8 mouse cellular contexts compared by ENCODE assay signal in genomic region chr12:111809762-111810161, GRCm38 (mm10). TPM values are rescaled to one million over a fixed set of nuclear protein-coding genes. Genes with fewer than 3 reads are reported as not detected.
DNase-seq lines count a peak whose midpoint lies in the region; ATAC-seq lines count a peak whose summit lies in the region.

No protein-coding gene starts in this region.

- peak overlapping the region; percentile 30 for H3K4me2 ChIP-seq in intestine, embryonic 15.5 days (replicated peaks)
- H3K4me2 ChIP-seq in midbrain, embryonic 11.5 days, result no peak overlapping the region

- WGBS in intestine, embryonic 15.5 days, result 1% methylated on average over 9 of the region's 9 CpGs
- WGBS in midbrain, embryonic 11.5 days, result 4% methylated on average over 9 of the region's 9 CpGs

- DNase-seq in adrenal gland, postnatal 10 days, result peak; percentile 92
- peak; percentile 58 for DNase-seq in embryo, embryonic 11.5 days (ENCODE audit: low read depth, low spot score)
- DNase-seq in gastrocnemius, postnatal 36 days, result peak; percentile 75 to 82
- peak; percentile 93 for DNase-seq in left cerebral cortex, postnatal 4 days
- peak; percentile 96 for DNase-seq in midbrain, embryonic 11.5 days (ENCODE audit: low spot score, missing footprints)
- peak; percentile 81 for DNase-seq in skeletal muscle tissue, adult 2 months (ENCODE audit: low read depth, low spot score)

- no peaks in the 10 kb centered on the region for H3K27me3 ChIP-seq in intestine, embryonic 15.5 days (replicated peaks)
- no peaks in the 10 kb centered on the region for H3K27me3 ChIP-seq in midbrain, embryonic 11.5 days (ENCODE audit: control insufficient read depth, insufficient read depth, low read length)

- H3K9me3 ChIP-seq in intestine, embryonic 15.5 days, result no peaks in the 10 kb centered on the region
- H3K9me3 ChIP-seq in midbrain, embryonic 11.5 days (ENCODE audit: control insufficient read depth, low read length), result no peaks in the 10 kb centered on the region

- intact Hi-C loops in gastrocnemius, postnatal 36 days (cut with DNase I), result no loop called here
- intact Hi-C loops in left cerebral cortex, postnatal 4 days (cut with DNase I), result no loop called here

- peaks cover 33% of the 10 kb centered on the region for H3K36me3 ChIP-seq in intestine, embryonic 15.5 days
- peaks cover 13% of the 10 kb centered on the region; the same call in 1 of the 2 replicates for H3K36me3 ChIP-seq in midbrain, embryonic 11.5 days (ENCODE audit: control insufficient read depth, insufficient read depth, low read length)

- peak overlapping the region; percentile 54 for H3K27ac ChIP-seq in intestine, embryonic 15.5 days
- 0 out of 2 replicates have a peak overlapping the region, but pooled peaks have one; percentile 8 for H3K27ac ChIP-seq in midbrain, embryonic 11.5 days (ENCODE audit: low read depth, low read length)

- peak; percentile 59 for ATAC-seq in intestine, embryonic 15.5 days
- ATAC-seq in midbrain, embryonic 11.5 days (ENCODE audit: low FRiP score), result peak; percentile 15
- no peak for ATAC-seq in inflammation-experienced regulatory T-cells, adult 6 months

- peaks cover 22% of the 10 kb centered on the region for H3K4me1 ChIP-seq in intestine, embryonic 15.5 days (replicated peaks)
- H3K4me1 ChIP-seq in midbrain, embryonic 11.5 days (ENCODE audit: control insufficient read depth, insufficient read depth, low read length), result peaks cover 14% of the 10 kb centered on the region

- peak overlapping the region; percentile 11 for H3K9ac ChIP-seq in intestine, embryonic 15.5 days
- no peak overlapping the region for H3K9ac ChIP-seq in midbrain, embryonic 11.5 days (ENCODE audit: low read length)

- no peak overlapping the region for H3K4me3 ChIP-seq in intestine, embryonic 15.5 days (replicated peaks)
- no peak overlapping the region for H3K4me3 ChIP-seq in midbrain, embryonic 11.5 days (ENCODE audit: low read depth, low read length)

RNA-seq across cellular contexts. Expression of gene Xrcc3, which starts 3.9 kb away (rescaled TPM):
- 10 to 100 TPM; 21.4 to 25.7 TPM for total RNA-seq in adrenal gland, postnatal 10 days (2021)
- under 1 TPM; 0.43 to 0.47 TPM for total RNA-seq in gastrocnemius, postnatal 36 days (2021)
- 8.9 and 9.9 TPM in 2 replicates for polyA plus RNA-seq in intestine, embryonic 15.5 days (2015; fragmentation: Nextera tagmentation; extraction: Ambion mirVana)
- 1 to 10 TPM; 1.5 to 2.2 TPM for total RNA-seq in left cerebral cortex, postnatal 4 days (2021)
- polyA plus RNA-seq in midbrain, embryonic 11.5 days (2014; fragmentation: Nextera tagmentation; extraction: Ambion mirVana), result 11.1 and 12.6 TPM in 2 replicates
- polyA plus RNA-seq in inflammation-experienced regulatory T-cells, adult 6 months (2017; shearing (Covaris generic)), result 1 to 10 TPM; 2.8 to 5.2 (median 4.1) TPM

RNA-seq across cellular contexts. Expression of gene Zfyve21, which starts 4.2 kb away (rescaled TPM):
- 10 to 100 TPM; 80.6 to 96.3 TPM for total RNA-seq in adrenal gland, postnatal 10 days (2021)
- total RNA-seq in gastrocnemius, postnatal 36 days (2021), result 10 to 100 TPM; 10.4 to 16.2 TPM
- 183 and 191 TPM in 2 replicates for polyA plus RNA-seq in intestine, embryonic 15.5 days (2015; fragmentation: Nextera tagmentation; extraction: Ambion mirVana)
- 10 to 100 TPM; 11.6 to 12.6 TPM for total RNA-seq in left cerebral cortex, postnatal 4 days (2021)
- polyA plus RNA-seq in midbrain, embryonic 11.5 days (2014; fragmentation: Nextera tagmentation; extraction: Ambion mirVana), result 63.7 and 64.1 TPM in 2 replicates
- 1 to 10 TPM; 3.5 to 6.8 (median 4.5) TPM for polyA plus RNA-seq in inflammation-experienced regulatory T-cells, adult 6 months (2017; shearing (Covaris generic))

RNA-seq across cellular contexts. Expression of gene Klc1, which starts 51.1 kb away (rescaled TPM):
- 100 to 1,000 TPM in 1 of 2 experiments, 10 to 100 TPM in 1; 94.0 to 133 TPM for total RNA-seq in adrenal gland, postnatal 10 days (2021)
- total RNA-seq in gastrocnemius, postnatal 36 days (2021), result 10 to 100 TPM; 55.2 to 59.3 TPM
- 91.1 and 92.1 TPM in 2 replicates for polyA plus RNA-seq in intestine, embryonic 15.5 days (2015; fragmentation: Nextera tagmentation; extraction: Ambion mirVana)
- 100 to 1,000 TPM; 716 to 729 TPM for total RNA-seq in left cerebral cortex, postnatal 4 days (2021)
- 282 and 288 TPM in 2 replicates for polyA plus RNA-seq in midbrain, embryonic 11.5 days (2014; fragmentation: Nextera tagmentation; extraction: Ambion mirVana)
- polyA plus RNA-seq in inflammation-experienced regulatory T-cells, adult 6 months (2017; shearing (Covaris generic)), result 10 to 100 TPM; 17.9 to 19.7 (median 18.3) TPM

Comparison
In these comparisons a context has a peak if more than half of its experiments do, and no peak if none do; other contexts are left out.
1. RNA of gene Xrcc3, which starts 3.9 kb away (total RNA-seq): 21.4 to 25.7 TPM in adrenal gland, postnatal 10 days; 1.5 to 2.2 TPM in left cerebral cortex, postnatal 4 days and 0.43 to 0.47 TPM in gastrocnemius, postnatal 36 days; every median in the first group is over 4 times any median in the second.
2. RNA of gene Zfyve21, which starts 4.2 kb away (total RNA-seq): 80.6 to 96.3 TPM in adrenal gland, postnatal 10 days; 10.4 to 16.2 TPM in gastrocnemius, postnatal 36 days and 11.6 to 12.6 TPM in left cerebral cortex, postnatal 4 days; every median in the first group is over 4 times any median in the second.
3. RNA of gene Klc1, which starts 51.1 kb away (total RNA-seq): 716 to 729 TPM in left cerebral cortex, postnatal 4 days; 94.0 to 133 TPM in adrenal gland, postnatal 10 days and 55.2 to 59.3 TPM in gastrocnemius, postnatal 36 days; every median in the first group is over 4 times any median in the second.
4. Peak in every context shown above with its lines, with median percentiles within 50 percentile points of each other: DNase-seq.